Mouse (Mus musculus) testis, adult 2 months (tissue): ENCODE measurements around the gene Fyttd1. TPM values are rescaled to one million over a fixed set of nuclear protein-coding genes. Genes with fewer than 3 reads are reported as not detected.
"Not testable (repeated sequence)": the region's sequence is repeated elsewhere in the genome, so short reads cannot be mapped to it uniquely, and the experiment has no call there.

Experiments used
- H3K27ac ChIP-seq: fragments of 200-500 bp; 2 replicates; pipeline ENCODE4 v1.5.1; 2012; ENCODE audit warnings: low read depth, low read length; ENCODE audit not compliant: control insufficient read depth, insufficient read depth
- H3K27me3 ChIP-seq: fragments of 200-500 bp; 2 replicates; pipeline ENCODE4 v1.6.1; 2012; ENCODE audit warnings: mild to moderate bottlenecking, low read length, moderate library complexity; ENCODE audit not compliant: control insufficient read depth, insufficient read depth
- H3K36me3 ChIP-seq: fragments of 200-500 bp; 2 replicates; pipeline ENCODE4 v1.6.1; 2012; ENCODE audit warnings: mild to moderate bottlenecking, low read length; ENCODE audit not compliant: control insufficient read depth, insufficient read depth
- H3K4me1 ChIP-seq: fragments of 200-500 bp; 2 replicates; pipeline ENCODE4 v1.6.1; 2012; ENCODE audit warnings: low read length; ENCODE audit not compliant: control insufficient read depth, insufficient read depth
- H3K4me3 ChIP-seq: fragments of 200-500 bp; 2 replicates; pipeline ENCODE4 v1.5.1; 2012; ENCODE audit warnings: low read depth, mild to moderate bottlenecking, low read length, moderate library complexity, mixed read lengths; ENCODE audit not compliant: control insufficient read depth
- CTCF ChIP-seq: fragments of 200-500 bp; IDR thresholded peaks from 2 replicates; pipeline ENCODE4 v1.5.1; 2012; ENCODE audit warnings: low read depth, mild to moderate bottlenecking, inconsistent platforms, low read length, moderate library complexity; ENCODE audit not compliant: control insufficient read depth, insufficient read depth, insufficient replicate concordance
- POLR2A ChIP-seq: fragments of 200-500 bp; IDR thresholded peaks from 2 replicates; pipeline ENCODE4 v1.6.1; 2012; ENCODE audit warnings: low read depth, mild to moderate bottlenecking, inconsistent platforms, low read length, moderate library complexity; ENCODE audit not compliant: control insufficient read depth
- polyA plus RNA-seq: library from polyadenylated mRNA; depleted of rRNA; stranded (reverse); fragments of >200 nt; gene quantifications from 2 replicates; pipeline ENCODE4 v1.2.3, GENCODE M21; 2012

Gene Fyttd1
- polyA plus RNA-seq, 1 experiment = 45.3 TPM

GRCm38 (mm10) chr16:32867919-32868552 lies 9.3 kb upstream of the Fyttd1 start:
- peak overlapping the region; percentile 86 for H3K27ac ChIP-seq
- H3K36me3 ChIP-seq = no peaks in the 10 kb centered on the region

GRCm38 (mm10) chr16:32870231-32870630 lies 7.1 kb upstream of the Fyttd1 start:
- no peak overlapping the region for H3K27ac ChIP-seq
- H3K4me1 ChIP-seq = peaks cover 7% of the 10 kb centered on the region
- no peak overlapping the region for H3K4me3 ChIP-seq
- TF ChIP-seq CTCF = no peak
- no peak for TF ChIP-seq POLR2A
- H3K36me3 ChIP-seq = no peaks in the 10 kb centered on the region
- H3K27me3 ChIP-seq = no peaks in the 10 kb centered on the region

More at GRCm38 (mm10) chr16:32867919-32868552, 9.3 kb upstream of the Fyttd1 start:
- TF ChIP-seq CTCF (no peak), POLR2A (peak; percentile 63)
- Histone ChIP-seq H3K4me1 (peaks cover 7% of the 10 kb centered on the region), H3K4me3 (peak overlapping the region; percentile 95), H3K27me3 (no peaks in the 10 kb centered on the region)

- H3K4me3 ChIP-seq = no peak overlapping the region
- TF ChIP-seq CTCF (no peak), POLR2A (no peak)
- H3K27ac ChIP-seq = no peak overlapping the region
- H3K36me3 ChIP-seq = no peaks in the 10 kb centered on the region
- H3K4me1 ChIP-seq = peaks cover 2% of the 10 kb centered on the region; the same call in 1 of the 2 replicates
- no peaks in the 10 kb centered on the region for H3K27me3 ChIP-seq
Measured at GRCm38 (mm10) chr16:32873366-32873765, 3.9 kb upstream of the Fyttd1 start.

GRCm38 (mm10) chr16:32875281-32875680 lies 2.0 kb upstream of the Fyttd1 start:
- not testable (repeated sequence) for H3K4me1 ChIP-seq, H3K27me3 ChIP-seq, H3K27ac ChIP-seq, H3K4me3 ChIP-seq, H3K36me3 ChIP-seq

GRCm38 (mm10) chr16:32875847-32876246 lies 1.5 kb upstream of the Fyttd1 start:
- peaks cover 5% of the 10 kb centered on the region for H3K4me1 ChIP-seq
- no peak overlapping the region for H3K27ac ChIP-seq
- H3K27me3 ChIP-seq = no peaks in the 10 kb centered on the region
- peaks cover 2% of the 10 kb centered on the region; the same call in 1 of the 2 replicates for H3K36me3 ChIP-seq
- H3K4me3 ChIP-seq = peak overlapping the region; percentile 19; the same call in 1 of the 2 replicates
- no peak for TF ChIP-seq CTCF
- no peak for TF ChIP-seq POLR2A

GRCm38 (mm10) chr16:32876831-32877230 lies 469 bp upstream of the Fyttd1 start:
- TF ChIP-seq CTCF (no peak), POLR2A (no peak)
- H3K27ac ChIP-seq = no peak overlapping the region
- peaks cover 2% of the 10 kb centered on the region; the same call in 1 of the 2 replicates for H3K36me3 ChIP-seq
- H3K27me3 ChIP-seq = no peaks in the 10 kb centered on the region
- H3K4me1 ChIP-seq = peaks cover 5% of the 10 kb centered on the region
- peak overlapping the region; percentile 30 for H3K4me3 ChIP-seq

GRCm38 (mm10) chr16:32878157-32878598 lies 878 bp downstream of the Fyttd1 start:
- Histone ChIP-seq H3K27ac (peak overlapping the region; percentile 91), H3K27me3 (no peaks in the 10 kb centered on the region), H3K36me3 (peaks cover 2% of the 10 kb centered on the region; the same call in 1 of the 2 replicates), H3K4me3 (peak overlapping the region; percentile 96), H3K4me1 (peaks cover 5% of the 10 kb centered on the region)
- TF ChIP-seq POLR2A (no peak), CTCF (no peak)
